Mouse (Mus musculus) midbrain, embryonic 11.5 days (tissue): Measurements from ENCODE around the gene Krt2. TPM values are rescaled to one million over a fixed set of nuclear protein-coding genes. Genes with fewer than 3 reads are reported as not detected.
A peak's percentile ranks its signal among the peaks of the same experiment; 100 is the strongest.

Source experiments
- ATAC-seq: fragments of 200-750 bp; cut with Nextera tagmentation; 2 replicates; pipeline ENCODE4 v1.8.0; 2017; ENCODE audit warnings: moderate TSS enrichment, moderate library complexity; ENCODE audit not compliant: low FRiP score
- DNase-seq: peaks from one replicate; pipeline ENCODE4 v3.0.0; 2015; ENCODE audit warnings: low spot score; ENCODE audit errors: missing footprints
- H3K27ac ChIP-seq: fragments of 300-500 bp; sonication (generic); 2 replicates; pipeline ENCODE4 v1.5.1; 2014; ENCODE audit warnings: low read depth, low read length
- H3K27me3 ChIP-seq: fragments of 300-500 bp; sonication (generic); 2 replicates; pipeline ENCODE4 v1.6.1; 2014; ENCODE audit warnings: mild to moderate bottlenecking, low read length, moderate library complexity, mixed read lengths; ENCODE audit not compliant: control insufficient read depth, insufficient read depth
- H3K36me3 ChIP-seq: fragments of 300-500 bp; sonication (generic); 2 replicates; pipeline ENCODE4 v1.6.1; 2014; ENCODE audit warnings: mild to moderate bottlenecking, low read length, moderate library complexity, mixed read lengths; ENCODE audit not compliant: control insufficient read depth, insufficient read depth
- H3K4me1 ChIP-seq: fragments of 300-500 bp; sonication (generic); 2 replicates; pipeline ENCODE4 v1.6.1; 2014; ENCODE audit warnings: low read length; ENCODE audit not compliant: control insufficient read depth, insufficient read depth
- H3K4me2 ChIP-seq: fragments of 300-500 bp; sonication (generic); 2 replicates; pipeline ENCODE4 v1.6.1; 2014; ENCODE audit warnings: mild to moderate bottlenecking, moderate library complexity
- H3K4me3 ChIP-seq: fragments of 300-500 bp; sonication (generic); 2 replicates; pipeline ENCODE4 v1.5.1; 2014; ENCODE audit warnings: low read depth, low read length
- H3K9ac ChIP-seq: fragments of 300-500 bp; sonication (generic); 2 replicates; pipeline ENCODE4 v1.6.1; 2014; ENCODE audit warnings: low read length
- H3K9me3 ChIP-seq: fragments of 300-500 bp; sonication (generic); 2 replicates; pipeline ENCODE4 v1.6.1; 2016; ENCODE audit warnings: low read length; ENCODE audit not compliant: control insufficient read depth
- WGBS: fragments of 180-500 bp; shearing (Covaris S2); extraction: QIAGEN DNeasy Blood & Tissue Kit; methylation state at CpG from one replicate; pipeline ENCODE4 v1.1.7; 2014; 5-methylcytosine and 5-hydroxymethylcytosine counted together
- polyA plus RNA-seq: library from polyadenylated mRNA; unstranded; fragments of >200 nt; fragmentation: Nextera tagmentation; extraction: Ambion mirVana; gene quantifications from 2 replicates; pipeline ENCODE4 v1.2.1, GENCODE M21; 2014

The Krt2 gene
- polyA plus RNA-seq, result not detected in 2 replicates

- 84% methylated on average over 16 of the region's 16 CpGs for WGBS
These were observed at the start of gene Krt2 for GRCm38 (mm10) chr15:101817875-101818274. Gene Krt2 (minus strand): TSS chr15:101818169.

GRCm38 (mm10) chr15:101866754-101867153 lies 48.8 kb upstream of the Krt2 start:
- no peaks in the 10 kb centered on the region for H3K9me3 ChIP-seq
- H3K4me3 ChIP-seq, result no peak overlapping the region
- WGBS, result 86% methylated on average over 7 of the region's 7 CpGs
- H3K4me2 ChIP-seq, result no peak overlapping the region
- no peaks in the 10 kb centered on the region for H3K36me3 ChIP-seq
- DNase-seq (no peak), ATAC-seq (no peak)
- no peaks in the 10 kb centered on the region for H3K27me3 ChIP-seq
- H3K9ac ChIP-seq, result no peak overlapping the region
- no peaks in the 10 kb centered on the region for H3K4me1 ChIP-seq
- no peak overlapping the region for H3K27ac ChIP-seq

More at GRCm38 (mm10) chr15:101817875-101818274, at the start of gene Krt2:
- H3K9me3 ChIP-seq, result no peaks in the 10 kb centered on the region
- no peaks in the 10 kb centered on the region for H3K4me1 ChIP-seq
- H3K9ac ChIP-seq, result no peak within 1 kb of the TSS
- no peak within 1 kb of the TSS for H3K4me2 ChIP-seq
- no peak within 1 kb of the TSS for H3K4me3 ChIP-seq
- H3K36me3 ChIP-seq, result no peaks in the 10 kb centered on the region
- no peak within 1 kb of the TSS for H3K27ac ChIP-seq
- H3K27me3 ChIP-seq, result no peaks in the 10 kb centered on the region
- ATAC-seq (no peak), DNase-seq (no peak)

- 60% methylated on average over 13 of the region's 13 CpGs for WGBS
- H3K4me3 ChIP-seq, result no peak overlapping the region; the same call in 1 of the 2 replicates
- H3K36me3 ChIP-seq, result no peaks in the 10 kb centered on the region
- ATAC-seq, result no peak
- no peak overlapping the region for H3K9ac ChIP-seq
- H3K4me2 ChIP-seq, result peak overlapping the region; percentile 83
- peak; percentile 84 for DNase-seq
- H3K9me3 ChIP-seq, result no peaks in the 10 kb centered on the region
- no peak overlapping the region for H3K27ac ChIP-seq
- peaks cover 6% of the 10 kb centered on the region; the same call in 1 of the 2 replicates for H3K4me1 ChIP-seq
- peaks cover 10% of the 10 kb centered on the region for H3K27me3 ChIP-seq
These were observed 42.6 kb upstream of the Krt2 start for GRCm38 (mm10) chr15:101860421-101861130.

GRCm38 (mm10) chr15:101859735-101860170 lies 41.8 kb upstream of the Krt2 start:
- under 1% methylated on average over 33 of the region's 33 CpGs for WGBS
- Histone ChIP-seq H3K4me1 (peaks cover 6% of the 10 kb centered on the region; the same call in 1 of the 2 replicates), H3K27ac (no peak overlapping the region), H3K4me3 (peak overlapping the region; percentile 41), H3K9me3 (no peaks in the 10 kb centered on the region), H3K4me2 (peak overlapping the region; percentile 83), H3K27me3 (peaks cover 10% of the 10 kb centered on the region), H3K9ac (peak overlapping the region; percentile 66), H3K36me3 (no peaks in the 10 kb centered on the region)
- DNase-seq (peak; percentile 95), ATAC-seq (no peak)

GRCm38 (mm10) chr15:101858673-101859425 lies 40.9 kb upstream of the Krt2 start:
- ATAC-seq (no peak), DNase-seq (peak; percentile 88)
- H3K4me3 ChIP-seq, result no peak overlapping the region
- no peaks in the 10 kb centered on the region for H3K9me3 ChIP-seq
- no peak overlapping the region for H3K9ac ChIP-seq
- peak overlapping the region; percentile 83 for H3K4me2 ChIP-seq
- WGBS, result 7% methylated on average over 11 of the region's 11 CpGs
- peaks cover 10% of the 10 kb centered on the region for H3K27me3 ChIP-seq
- no peaks in the 10 kb centered on the region for H3K36me3 ChIP-seq
- H3K4me1 ChIP-seq, result peaks cover 9% of the 10 kb centered on the region; the same call in 1 of the 2 replicates
- no peak overlapping the region for H3K27ac ChIP-seq

GRCm38 (mm10) chr15:101856696-101857095 lies 38.7 kb upstream of the Krt2 start:
- H3K9ac ChIP-seq, result no peak overlapping the region
- no peak overlapping the region for H3K4me3 ChIP-seq
- H3K36me3 ChIP-seq, result no peaks in the 10 kb centered on the region
- H3K27ac ChIP-seq, result no peak overlapping the region
- ATAC-seq (no peak), DNase-seq (no peak)
- no peaks in the 10 kb centered on the region for H3K9me3 ChIP-seq
- H3K4me2 ChIP-seq, result no peak overlapping the region
- peaks cover 10% of the 10 kb centered on the region for H3K27me3 ChIP-seq
- WGBS, result 53% methylated on average over 5 of the region's 5 CpGs
- peaks cover 9% of the 10 kb centered on the region; the same call in 1 of the 2 replicates for H3K4me1 ChIP-seq

- Histone ChIP-seq H3K27me3 (peaks cover 10% of the 10 kb centered on the region), H3K4me1 (peaks cover 9% of the 10 kb centered on the region; the same call in 1 of the 2 replicates), H3K9ac (no peak overlapping the region), H3K4me2 (no peak overlapping the region), H3K27ac (no peak overlapping the region), H3K4me3 (no peak overlapping the region), H3K9me3 (no peaks in the 10 kb centered on the region), H3K36me3 (no peaks in the 10 kb centered on the region)
- DNase-seq (no peak), ATAC-seq (no peak)
- 78% methylated on average over 3 of the region's 3 CpGs for WGBS
These were observed 37.8 kb upstream of the Krt2 start for GRCm38 (mm10) chr15:101855732-101856131.

- DNase-seq, result no peak
- Histone ChIP-seq H3K36me3 (no peaks in the 10 kb centered on the region), H3K9me3 (no peaks in the 10 kb centered on the region), H3K9ac (no peak overlapping the region), H3K4me3 (no peak overlapping the region), H3K4me1 (peaks cover 6% of the 10 kb centered on the region; the same call in 1 of the 2 replicates), H3K27me3 (peaks cover 7% of the 10 kb centered on the region), H3K27ac (no peak overlapping the region), H3K4me2 (no peak overlapping the region)
- WGBS, result 7% methylated on average over 5 of the region's 5 CpGs
- ATAC-seq, result no peak
These were observed 36.3 kb upstream of the Krt2 start for GRCm38 (mm10) chr15:101854294-101854693.

- no peak for DNase-seq
- Histone ChIP-seq H3K36me3 (no peaks in the 10 kb centered on the region), H3K4me1 (0 out of 2 replicates have a peak, but pooled peaks cover 4% of the 10 kb centered on the region), H3K9me3 (no peaks in the 10 kb centered on the region), H3K27me3 (no peaks in the 10 kb centered on the region; the same call in 1 of the 2 replicates), H3K27ac (no peak overlapping the region), H3K4me3 (no peak overlapping the region), H3K9ac (no peak overlapping the region), H3K4me2 (no peak overlapping the region)
- no peak for ATAC-seq
- 45% methylated on average over 5 of the region's 5 CpGs for WGBS
These were observed 34.6 kb upstream of the Krt2 start for GRCm38 (mm10) chr15:101852571-101852970.
